Mouse (Mus musculus): ENCODE measurements around the gene Eif4a1. TPM values are rescaled to one million over a fixed set of nuclear protein-coding genes. Genes with fewer than 3 reads are reported as not detected.

Gene Eif4a1
- polyA plus RNA-seq, 1 experiment from 2014 or later = 729 TPM

- H3K9me3 ChIP-seq (ENCODE audit: control insufficient read depth, low read length) = no peaks in the 10 kb centered on the region
- H3K27ac ChIP-seq (ENCODE audit: low read depth, low read length) = no peak overlapping the region
- H3K27me3 ChIP-seq (ENCODE audit: control insufficient read depth, insufficient read depth, low read length) = no peaks in the 10 kb centered on the region
- ATAC-seq (ENCODE audit: low FRiP score, low TSS enrichment) = no peak
- no peak overlapping the region for H3K4me2 ChIP-seq (replicated peaks; ENCODE audit: low read depth, low read length)
- peaks cover 18% of the 10 kb centered on the region for H3K4me1 ChIP-seq (ENCODE audit: control insufficient read depth, insufficient read depth, low read length)
- 70% methylated on average over 2 of the region's 2 CpGs for WGBS
- H3K36me3 ChIP-seq (ENCODE audit: control insufficient read depth, insufficient read depth, low read length) = no peaks in the 10 kb centered on the region
- H3K9ac ChIP-seq (ENCODE audit: low read depth, low read length) = no peak overlapping the region
- no peak overlapping the region for H3K4me3 ChIP-seq (ENCODE audit: low read length)
Observed at GRCm38 (mm10) chr11:69711082-69711481, 38.9 kb upstream of the Eif4a1 start.

- Histone ChIP-seq H3K9me3 (ENCODE audit: control insufficient read depth, low read length) (no peaks in the 10 kb centered on the region), H3K27ac (ENCODE audit: low read depth, low read length) (no peak overlapping the region), H3K9ac (ENCODE audit: low read depth, low read length) (no peak overlapping the region), H3K4me3 (ENCODE audit: low read length) (no peak overlapping the region), H3K4me1 (ENCODE audit: control insufficient read depth, insufficient read depth, low read length) (peaks cover 12% of the 10 kb centered on the region; the same call in 1 of the 2 replicates), H3K36me3 (ENCODE audit: control insufficient read depth, insufficient read depth, low read length) (no peaks in the 10 kb centered on the region), H3K4me2 (replicated peaks; ENCODE audit: low read depth, low read length) (no peak overlapping the region), H3K27me3 (ENCODE audit: control insufficient read depth, insufficient read depth, low read length) (no peaks in the 10 kb centered on the region)
- no peak for ATAC-seq (ENCODE audit: low FRiP score, low TSS enrichment)
- WGBS = 80% methylated on average over 3 of the region's 3 CpGs
Observed at GRCm38 (mm10) chr11:69710470-69710869, 38.2 kb upstream of the Eif4a1 start.

- Histone ChIP-seq H3K4me3 (ENCODE audit: low read length) (no peak overlapping the region), H3K4me2 (replicated peaks; ENCODE audit: low read depth, low read length) (no peak overlapping the region), H3K36me3 (ENCODE audit: control insufficient read depth, insufficient read depth, low read length) (no peaks in the 10 kb centered on the region), H3K9ac (ENCODE audit: low read depth, low read length) (no peak overlapping the region), H3K27ac (ENCODE audit: low read depth, low read length) (no peak overlapping the region), H3K27me3 (ENCODE audit: control insufficient read depth, insufficient read depth, low read length) (no peaks in the 10 kb centered on the region), H3K9me3 (ENCODE audit: control insufficient read depth, low read length) (no peaks in the 10 kb centered on the region), H3K4me1 (ENCODE audit: control insufficient read depth, insufficient read depth, low read length) (peaks cover 7% of the 10 kb centered on the region; the same call in 1 of the 2 replicates)
- 57% methylated on average over 11 of the region's 11 CpGs for WGBS
- no peak for ATAC-seq (ENCODE audit: low FRiP score, low TSS enrichment)
Observed at GRCm38 (mm10) chr11:69709554-69710446, 37.6 kb upstream of the Eif4a1 start.

GRCm38 (mm10) chr11:69708614-69709265 is 36.5 kb upstream of the Eif4a1 start:
- H3K9me3 ChIP-seq (ENCODE audit: control insufficient read depth, low read length) = no peaks in the 10 kb centered on the region
- ATAC-seq (ENCODE audit: low FRiP score, low TSS enrichment) = no peak
- H3K9ac ChIP-seq (ENCODE audit: low read depth, low read length) = no peak overlapping the region
- H3K4me2 ChIP-seq (replicated peaks; ENCODE audit: low read depth, low read length) = no peak overlapping the region
- H3K27ac ChIP-seq (ENCODE audit: low read depth, low read length) = no peak overlapping the region
- no peaks in the 10 kb centered on the region for H3K27me3 ChIP-seq (ENCODE audit: control insufficient read depth, insufficient read depth, low read length)
- H3K4me1 ChIP-seq (ENCODE audit: control insufficient read depth, insufficient read depth, low read length) = no peaks in the 10 kb centered on the region
- no peak overlapping the region for H3K4me3 ChIP-seq (ENCODE audit: low read length)
- WGBS = 70% methylated on average over 3 of the region's 3 CpGs
- H3K36me3 ChIP-seq (ENCODE audit: control insufficient read depth, insufficient read depth, low read length) = no peaks in the 10 kb centered on the region

GRCm38 (mm10) chr11:69707873-69708381 is 35.7 kb upstream of the Eif4a1 start:
- no peak overlapping the region for H3K27ac ChIP-seq (ENCODE audit: low read depth, low read length)
- H3K9ac ChIP-seq (ENCODE audit: low read depth, low read length) = no peak overlapping the region
- no peak overlapping the region for H3K4me2 ChIP-seq (replicated peaks; ENCODE audit: low read depth, low read length)
- no peaks in the 10 kb centered on the region for H3K27me3 ChIP-seq (ENCODE audit: control insufficient read depth, insufficient read depth, low read length)
- H3K4me3 ChIP-seq (ENCODE audit: low read length) = no peak overlapping the region
- WGBS = 93% methylated on average over 4 of the region's 4 CpGs
- no peaks in the 10 kb centered on the region for H3K4me1 ChIP-seq (ENCODE audit: control insufficient read depth, insufficient read depth, low read length)
- H3K9me3 ChIP-seq (ENCODE audit: control insufficient read depth, low read length) = no peaks in the 10 kb centered on the region
- no peaks in the 10 kb centered on the region for H3K36me3 ChIP-seq (ENCODE audit: control insufficient read depth, insufficient read depth, low read length)
- ATAC-seq (ENCODE audit: low FRiP score, low TSS enrichment) = no peak

GRCm38 (mm10) chr11:69707480-69707847 is 35.2 kb upstream of the Eif4a1 start:
- Histone ChIP-seq H3K4me3 (ENCODE audit: low read length) (no peak overlapping the region), H3K27me3 (ENCODE audit: control insufficient read depth, insufficient read depth, low read length) (no peaks in the 10 kb centered on the region), H3K9me3 (ENCODE audit: control insufficient read depth, low read length) (no peaks in the 10 kb centered on the region), H3K4me2 (replicated peaks; ENCODE audit: low read depth, low read length) (no peak overlapping the region), H3K27ac (ENCODE audit: low read depth, low read length) (no peak overlapping the region), H3K36me3 (ENCODE audit: control insufficient read depth, insufficient read depth, low read length) (no peaks in the 10 kb centered on the region), H3K4me1 (ENCODE audit: control insufficient read depth, insufficient read depth, low read length) (no peaks in the 10 kb centered on the region), H3K9ac (ENCODE audit: low read depth, low read length) (no peak overlapping the region)
- no peak for ATAC-seq (ENCODE audit: low FRiP score, low TSS enrichment)
- 92% methylated on average over 4 of the region's 4 CpGs for WGBS

- WGBS = 54% methylated on average over 6 of the region's 6 CpGs
- H3K4me2 ChIP-seq (replicated peaks; ENCODE audit: low read depth, low read length) = no peak overlapping the region
- ATAC-seq (ENCODE audit: low FRiP score, low TSS enrichment) = no peak
- H3K9ac ChIP-seq (ENCODE audit: low read depth, low read length) = no peak overlapping the region
- H3K4me1 ChIP-seq (ENCODE audit: control insufficient read depth, insufficient read depth, low read length) = no peaks in the 10 kb centered on the region
- no peaks in the 10 kb centered on the region for H3K36me3 ChIP-seq (ENCODE audit: control insufficient read depth, insufficient read depth, low read length)
- H3K4me3 ChIP-seq (ENCODE audit: low read length) = no peak overlapping the region
- no peak overlapping the region for H3K27ac ChIP-seq (ENCODE audit: low read depth, low read length)
- no peaks in the 10 kb centered on the region for H3K27me3 ChIP-seq (ENCODE audit: control insufficient read depth, insufficient read depth, low read length)
- no peaks in the 10 kb centered on the region for H3K9me3 ChIP-seq (ENCODE audit: control insufficient read depth, low read length)
Observed at GRCm38 (mm10) chr11:69706775-69707479, 34.7 kb upstream of the Eif4a1 start.

- Histone ChIP-seq H3K4me3 (ENCODE audit: low read length) (no peak overlapping the region), H3K36me3 (ENCODE audit: control insufficient read depth, insufficient read depth, low read length) (no peaks in the 10 kb centered on the region), H3K4me2 (replicated peaks; ENCODE audit: low read depth, low read length) (no peak overlapping the region), H3K27ac (ENCODE audit: low read depth, low read length) (no peak overlapping the region), H3K27me3 (ENCODE audit: control insufficient read depth, insufficient read depth, low read length) (no peaks in the 10 kb centered on the region), H3K9ac (ENCODE audit: low read depth, low read length) (no peak overlapping the region), H3K4me1 (ENCODE audit: control insufficient read depth, insufficient read depth, low read length) (no peaks in the 10 kb centered on the region), H3K9me3 (ENCODE audit: control insufficient read depth, low read length) (no peaks in the 10 kb centered on the region)
- 27% methylated on average over 2 of the region's 2 CpGs for WGBS
- no peak for ATAC-seq (ENCODE audit: low FRiP score, low TSS enrichment)
Observed at GRCm38 (mm10) chr11:69704613-69705010, 32.4 kb upstream of the Eif4a1 start.

Measured in kidney, embryonic 14.5 days (tissue).